ENCODE assay signal across 8 mouse cellular contexts in the genomic region with DNA sequence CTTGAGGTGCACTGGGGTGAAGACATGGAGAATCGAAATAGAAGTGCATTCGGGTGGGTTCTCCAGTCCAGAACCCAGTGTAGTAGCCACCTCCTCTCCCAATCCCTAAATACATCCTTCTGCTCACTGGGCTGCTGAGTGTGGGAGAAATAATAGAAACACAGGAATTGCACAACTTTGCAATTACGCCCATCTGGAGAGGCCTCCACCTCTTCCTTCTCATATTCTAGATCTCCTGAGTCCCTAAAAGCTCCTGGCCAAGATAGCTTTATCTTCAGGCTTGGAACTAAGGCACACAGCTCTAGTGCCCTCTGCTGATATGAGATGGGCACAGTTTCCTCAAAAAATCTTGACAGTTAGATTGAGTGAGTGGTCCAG. TPM values are rescaled to one million over a fixed set of nuclear protein-coding genes. Genes with fewer than 3 reads are reported as not detected.
A peak's percentile ranks its signal among the peaks of the same experiment; 100 is the strongest.
DNase-seq lines count a peak whose midpoint lies in the region; ATAC-seq and TF ChIP-seq lines count a peak whose summit lies in the region.

No protein-coding gene starts in this region.

- H3K4me2 ChIP-seq in forebrain, embryonic 13.5 days = peak overlapping the region; percentile 82
- H3K4me2 ChIP-seq in intestine, postnatal 0 days (replicated peaks; ENCODE audit: low read depth) = peak overlapping the region; percentile 70
- H3K4me2 ChIP-seq in midbrain, embryonic 16.5 days (ENCODE audit: low read length) = peak overlapping the region; percentile 76

- no peak overlapping the region for H3K9ac ChIP-seq in forebrain, embryonic 13.5 days
- H3K9ac ChIP-seq in intestine, postnatal 0 days (ENCODE audit: low read depth, low read length) = no peak overlapping the region
- no peak overlapping the region; the same call in 1 of the 2 replicates for H3K9ac ChIP-seq in midbrain, embryonic 16.5 days (ENCODE audit: low read depth, low read length)

- H3K9me3 ChIP-seq in E14TG2a.4 (ENCODE audit: low read length) = no peaks in the 10 kb centered on the region
- H3K9me3 ChIP-seq in forebrain, embryonic 13.5 days (replicated peaks) = no peaks in the 10 kb centered on the region
- H3K9me3 ChIP-seq in intestine, postnatal 0 days (ENCODE audit: control insufficient read depth) = no peaks in the 10 kb centered on the region
- H3K9me3 ChIP-seq in midbrain, embryonic 16.5 days (replicated peaks; ENCODE audit: control insufficient read depth, low read length, poor library complexity, severe bottlenecking) = no peaks in the 10 kb centered on the region

- TF ChIP-seq CTCF in E14TG2a.4 (conservative IDR thresholded peaks at IDR 0.05; ENCODE audit: low read length) = peak; percentile 24
- TF ChIP-seq CTCF in intestine, postnatal 0 days (IDR thresholded peaks at IDR 0.05; ENCODE audit: low read depth) = peak; percentile 86

- no peak for ATAC-seq in forebrain, embryonic 13.5 days
- ATAC-seq in intestine, postnatal 0 days = no peak
- no peak for ATAC-seq in midbrain, embryonic 16.5 days
- ATAC-seq in activated CD4-positive, CD25-positive, alpha-beta regulatory T cell, adult 4 months = no peak

- 57% methylated on average over 3 of the region's 3 CpGs for WGBS in forebrain, embryonic 13.5 days
- WGBS in intestine, postnatal 0 days = 37% methylated on average over 3 of the region's 3 CpGs
- 75% methylated on average over 3 of the region's 3 CpGs for WGBS in midbrain, embryonic 16.5 days

- no peak overlapping the region for H3K27ac ChIP-seq in forebrain, embryonic 13.5 days
- H3K27ac ChIP-seq in intestine, postnatal 0 days (ENCODE audit: low read depth, low read length) = no peak overlapping the region; the same call in 1 of the 2 replicates
- no peak overlapping the region for H3K27ac ChIP-seq in midbrain, embryonic 16.5 days (ENCODE audit: low read length)

- H3K4me1 ChIP-seq in E14TG2a.4 (replicated peaks; ENCODE audit: low read depth, low read length) = peaks cover 54% of the 10 kb centered on the region
- peaks cover 34% of the 10 kb centered on the region for H3K4me1 ChIP-seq in forebrain, embryonic 13.5 days
- H3K4me1 ChIP-seq in intestine, postnatal 0 days (replicated peaks; ENCODE audit: control insufficient read depth, insufficient read depth, low read length) = 0 out of 2 replicates have a peak, but pooled peaks cover 3% of the 10 kb centered on the region
- H3K4me1 ChIP-seq in midbrain, embryonic 16.5 days (ENCODE audit: control insufficient read depth, insufficient read depth, low read length) = peaks cover 33% of the 10 kb centered on the region

- peak; percentile 55 for DNase-seq in adrenal gland, postnatal 14 days
- no peak for DNase-seq in adrenal gland, postnatal 4 days (ENCODE audit: low spot score in 2 of 2)
- no peak for DNase-seq in spleen, postnatal 14 days (ENCODE audit: low spot score in 2 of 2)

- peak overlapping the region; percentile 86 for H3K4me3 ChIP-seq in E14TG2a.4 (replicated peaks; ENCODE audit: low read length)
- H3K4me3 ChIP-seq in forebrain, embryonic 13.5 days = no peak overlapping the region
- H3K4me3 ChIP-seq in intestine, postnatal 0 days (ENCODE audit: low read depth, low read length) = no peak overlapping the region
- peak overlapping the region; percentile 64 for H3K4me3 ChIP-seq in midbrain, embryonic 16.5 days (ENCODE audit: low read depth, low read length)

- H3K27me3 ChIP-seq in E14TG2a.4 (ENCODE audit: insufficient read depth, low read length) = peaks cover 30% of the 10 kb centered on the region
- H3K27me3 ChIP-seq in forebrain, embryonic 13.5 days = 0 out of 2 replicates have a peak, but pooled peaks cover 6% of the 10 kb centered on the region
- peaks cover 10% of the 10 kb centered on the region for H3K27me3 ChIP-seq in intestine, postnatal 0 days (replicated peaks; ENCODE audit: control insufficient read depth, insufficient read depth, low read length)
- peaks cover 2% of the 10 kb centered on the region; the same call in 1 of the 2 replicates for H3K27me3 ChIP-seq in midbrain, embryonic 16.5 days (ENCODE audit: control insufficient read depth, insufficient read depth, low read depth, low read length)

- H3K36me3 ChIP-seq in E14TG2a.4 (ENCODE audit: insufficient read depth, low read length) = no peaks in the 10 kb centered on the region
- no peaks in the 10 kb centered on the region for H3K36me3 ChIP-seq in forebrain, embryonic 13.5 days (ENCODE audit: poor library complexity, severe bottlenecking)
- no peaks in the 10 kb centered on the region for H3K36me3 ChIP-seq in intestine, postnatal 0 days (ENCODE audit: control insufficient read depth, insufficient read depth)
- no peaks in the 10 kb centered on the region for H3K36me3 ChIP-seq in midbrain, embryonic 16.5 days (ENCODE audit: control insufficient read depth, insufficient read depth, low read length)

RNA-seq across cellular contexts. Expression of a gene that starts 0.9 kb away (rescaled TPM):
- 16.2 and 19.7 TPM in 2 replicates for total RNA-seq in adrenal gland, postnatal 14 days (2021)
- total RNA-seq in adrenal gland, postnatal 4 days (2021) = 10 to 100 TPM; 30.7 to 33.0 TPM
- polyA plus RNA-seq in forebrain, embryonic 13.5 days (2015; fragmentation: Nextera tagmentation; extraction: Ambion mirVana) = 5.8 and 7.4 TPM in 2 replicates
- 3.8 and 4.4 TPM in 2 replicates for polyA plus RNA-seq in intestine, postnatal 0 days (2015; fragmentation: Nextera tagmentation; extraction: Ambion mirVana)
- 5.6 and 6.9 TPM in 2 replicates for polyA plus RNA-seq in midbrain, embryonic 16.5 days (2015; fragmentation: Nextera tagmentation; extraction: Ambion mirVana)
- polyA plus RNA-seq in activated CD4-positive, CD25-positive, alpha-beta regulatory T cell, adult 4 months (2017; shearing (Covaris generic)) = not detected

Comparison
In these comparisons a context has a peak if more than half of its experiments do, and no peak if none do; other contexts are left out.
1. H3K4me3 ChIP-seq: peak in E14TG2a.4 (single experiment) and midbrain, embryonic 16.5 days (single experiment); none in forebrain, embryonic 13.5 days (single experiment) and intestine, postnatal 0 days (single experiment).
2. Peak in every context shown above with its lines, with median percentiles within 50 percentile points of each other: H3K4me2 ChIP-seq.